Mouse (Mus musculus): Measurements from ENCODE around the gene Vti1a.

- TF ChIP-seq CTCF (conservative IDR thresholded peaks at IDR 0.05; ENCODE audit: low read length), result no peak
- TF ChIP-seq NANOG (IDR thresholded peaks at IDR 0.05; ENCODE audit: borderline replicate concordance, low read length), result no peak
- no peak for TF ChIP-seq POU5F1 (IDR thresholded peaks at IDR 0.05; ENCODE audit: borderline replicate concordance, low read length)
These were observed 60.2 kb downstream of the Vti1a start for GRCm38 (mm10) chr19:55376331-55376730.
